9 mouse cellular contexts compared by ENCODE assay signal in the genomic region with DNA sequence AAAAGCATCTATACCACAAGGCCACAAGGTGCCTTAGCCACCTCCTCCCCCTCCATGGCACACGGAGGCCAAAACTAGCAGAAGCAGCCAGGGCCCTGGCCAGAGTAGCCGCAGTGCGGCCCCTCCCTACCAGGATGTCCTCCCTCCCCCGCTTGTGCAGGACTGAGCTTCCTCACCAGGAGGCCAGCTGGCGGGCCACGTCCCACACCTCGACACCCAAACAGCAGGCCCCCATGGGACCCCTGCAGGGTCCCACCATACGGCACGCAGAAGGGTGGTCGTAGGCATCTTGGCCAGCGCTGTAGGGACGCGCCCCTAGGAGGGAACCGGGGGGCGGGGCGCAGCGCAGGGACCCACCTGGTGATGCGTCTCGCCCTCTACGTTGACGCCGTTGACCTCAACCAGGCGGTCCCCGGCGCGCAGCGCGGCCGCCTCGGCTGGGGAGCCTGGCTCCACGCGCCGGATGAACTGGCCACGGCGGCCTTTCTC. TPM values are rescaled to one million over a fixed set of nuclear protein-coding genes. Genes with fewer than 3 reads are reported as not detected.
A peak's percentile ranks its signal among the peaks of the same experiment; 100 is the strongest.
DNase-seq lines count a peak whose midpoint lies in the region; ATAC-seq and TF ChIP-seq lines count a peak whose summit lies in the region.
"Had no signal": no experiment of that assay in that cellular context is flagged by ENCODE, and none has a peak within 500 bp of the region (broad histone marks: within the 10 kb centered on the region; RNA-seq: fewer than 3 reads in every experiment).

No protein-coding gene starts in this region.

- peaks cover 28% of the 10 kb centered on the region for H3K27me3 ChIP-seq in CH12.LX (replicated peaks)
- peaks cover 32% of the 10 kb centered on the region for H3K27me3 ChIP-seq in limb, embryonic 10.5 days (ENCODE audit: low read depth, poor library complexity, severe bottlenecking)
- peaks cover 10% of the 10 kb centered on the region; the same call in 1 of the 2 replicates for H3K27me3 ChIP-seq in midbrain, embryonic 11.5 days (ENCODE audit: control insufficient read depth, insufficient read depth, low read length)

- TF ChIP-seq POLR2A in CH12.LX (IDR thresholded peaks at IDR 0.05; ENCODE audit: low read depth, low read length) = no peak

- in situ Hi-C loops in CH12.LX (cut with MboI; ENCODE audit: low pct_ligation_motif_present, low pct_unique_long_range_greater_than_20kb, low sequenced_read_pairs) = loop anchor here (5.0 kb wide), 1 partner anchor 52 kb away; no protein-coding TSS in a partner anchor

- TF ChIP-seq CTCF in CH12.LX (conservative IDR thresholded peaks at IDR 0.05 in 1 of 2, IDR thresholded peaks at IDR 0.05 in 1 of 2; ENCODE audit: low read depth in 2 of 2, low read length in 2 of 2) = no peak

- peak overlapping the region; percentile 39 to 68 (median 44) for H3K4me3 ChIP-seq in CH12.LX (replicated peaks in 1 of 3; ENCODE audit: low read depth in 2 of 3, low read length in 2 of 3, poor library complexity in 1 of 3)
- H3K4me3 ChIP-seq in limb, embryonic 10.5 days = peak overlapping the region; percentile 90
- H3K4me3 ChIP-seq in midbrain, embryonic 11.5 days (ENCODE audit: low read depth, low read length) = peak overlapping the region; percentile 47

- H3K9me3 ChIP-seq in CH12.LX (replicated peaks; ENCODE audit: low read length) = no peaks in the 10 kb centered on the region
- no peaks in the 10 kb centered on the region for H3K9me3 ChIP-seq in limb, embryonic 10.5 days (replicated peaks)
- H3K9me3 ChIP-seq in midbrain, embryonic 11.5 days (ENCODE audit: control insufficient read depth, low read length) = no peaks in the 10 kb centered on the region

- peaks cover 12 to 33% of the 10 kb centered on the region in 2 experiments for H3K4me1 ChIP-seq in CH12.LX (ENCODE audit: control insufficient read depth in 1 of 2, insufficient read depth in 2 of 2)
- peaks cover 57% of the 10 kb centered on the region for H3K4me1 ChIP-seq in limb, embryonic 10.5 days
- peaks cover 9% of the 10 kb centered on the region for H3K4me1 ChIP-seq in midbrain, embryonic 11.5 days (ENCODE audit: control insufficient read depth, insufficient read depth, low read length)

- ATAC-seq in common myeloid progenitor, adult 5-6 weeks (replicated peaks; ENCODE audit: low read depth, poor library complexity, severe bottlenecking) = peak; percentile 16; the same call in 1 of the 2 replicates
- peak; percentile 60 for ATAC-seq in midbrain, embryonic 11.5 days (ENCODE audit: low FRiP score)

- H3K27ac ChIP-seq in CH12.LX (ENCODE audit: insufficient read depth, low read depth) = no peak overlapping the region
- peak overlapping the region; percentile 90 for H3K27ac ChIP-seq in limb, embryonic 10.5 days
- no peak overlapping the region for H3K27ac ChIP-seq in midbrain, embryonic 11.5 days (ENCODE audit: low read depth, low read length)

- no peaks in the 10 kb centered on the region for H3K36me3 ChIP-seq in CH12.LX (replicated peaks in 1 of 2; ENCODE audit: control insufficient read depth in 1 of 2, insufficient read depth in 1 of 2, low read length in 1 of 2)
- peaks cover 21% of the 10 kb centered on the region; the same call in 1 of the 2 replicates for H3K36me3 ChIP-seq in limb, embryonic 10.5 days
- no peaks in the 10 kb centered on the region for H3K36me3 ChIP-seq in midbrain, embryonic 11.5 days (ENCODE audit: control insufficient read depth, insufficient read depth, low read length)

- WGBS in limb, embryonic 10.5 days = 2% methylated on average over 35 of the region's 35 CpGs
- 2% methylated on average over 34 of the region's 35 CpGs for WGBS in midbrain, embryonic 11.5 days

- H3K79me2 ChIP-seq in CH12.LX (replicated peaks; ENCODE audit: control insufficient read depth, extremely low read depth, insufficient read depth, poor library complexity, severe bottlenecking) = no peaks in the 10 kb centered on the region

- peak overlapping the region; percentile 67 for H3K4me2 ChIP-seq in CH12.LX (ENCODE audit: insufficient read depth, low read depth, poor library complexity, severe bottlenecking)
- peak overlapping the region; percentile 98 for H3K4me2 ChIP-seq in midbrain, embryonic 11.5 days

- H3K9ac ChIP-seq in CH12.LX (ENCODE audit: insufficient read depth, low read depth) = peak overlapping the region; percentile 10; the same call in 1 of the 2 replicates
- H3K9ac ChIP-seq in midbrain, embryonic 11.5 days (ENCODE audit: low read length) = peak overlapping the region; percentile 70

- DNase-seq in adrenal gland, adult 18-20 months (ENCODE audit: low spot score in 2 of 2) = peak; percentile 38 to 56
- no peak for DNase-seq in adrenal gland, postnatal 4 days (ENCODE audit: low spot score in 2 of 2)
- no peak for DNase-seq in CH12.LX (ENCODE audit: extremely low read depth)
- DNase-seq in heart, postnatal 10 days = peak; percentile 71
- DNase-seq in limb, embryonic 10.5 days (ENCODE audit: low spot score) = no peak
- no peak for DNase-seq in midbrain, embryonic 11.5 days (ENCODE audit: low spot score, missing footprints)
- no peak for DNase-seq in frontal cortex, postnatal 36 days (ENCODE audit: low spot score in 2 of 2)

- intact Hi-C loops in heart, postnatal 10 days (cut with DNase I) = loop anchor here (2.0 to 5.0 kb wide), 3 partner anchors 17 to 52 kb away; partner anchors contain the start of genes Nthl1 and Tsc2

- dilution Hi-C loops in CH12.LX (cut with MboI; ENCODE audit: extremely low pct_ligation_motif_present, extremely low pct_unique_long_range_greater_than_20kb, low sequenced_read_pairs) = no loop called here

- no peak for TF ChIP-seq RAD21 in CH12.LX (IDR thresholded peaks at IDR 0.05; ENCODE audit: low read depth, low read length)

- no peak for TF ChIP-seq EP300 in CH12.LX (IDR thresholded peaks at IDR 0.05; ENCODE audit: low read length)

TF ChIP-seq in CH12.LX, 34 proteins besides CTCF, POLR2A, EP300 and RAD21:
- TF ChIP-seq UBTF (IDR thresholded peaks at IDR 0.05; ENCODE audit: low read depth, low read length) = no peak
- TF ChIP-seq ZNF384 (IDR thresholded peaks at IDR 0.05; ENCODE audit: low read depth, low read length) = no peak
- no peak for TF ChIP-seq RCOR1 (conservative IDR thresholded peaks at IDR 0.05; ENCODE audit: low read depth, low read length)
- no peak for TF ChIP-seq JUN (IDR thresholded peaks at IDR 0.05; ENCODE audit: insufficient read depth, low read depth, low read length)
- no peak for TF ChIP-seq MEF2A (IDR thresholded peaks at IDR 0.05; ENCODE audit: borderline replicate concordance, low read depth, low read length)
- TF ChIP-seq ELF1 (IDR thresholded peaks at IDR 0.05; ENCODE audit: low read depth, low read length) = no peak
- no peak for TF ChIP-seq PAX5 (IDR thresholded peaks at IDR 0.05; ENCODE audit: low read length)
- no peak for TF ChIP-seq SIN3A (IDR thresholded peaks at IDR 0.05; ENCODE audit: low read length)
- TF ChIP-seq TCF12 (IDR thresholded peaks at IDR 0.05; ENCODE audit: low read depth, low read length) = no peak

RNA-seq across cellular contexts. Expression of gene Slc9a3r2, which starts 0.5 kb away (rescaled TPM):
- total RNA-seq in adrenal gland, adult 18-20 months (2021) = 10 to 100 TPM; 62.0 to 90.2 TPM
- 10 to 100 TPM; 62.2 to 64.2 TPM for total RNA-seq in adrenal gland, postnatal 4 days (2021)
- total RNA-seq in CH12.LX (2012; rRNA removed) (4.4 and 5.5 TPM in 2 replicates), CH12.LX (2014; rRNA removed) (1.8 and 2.1 TPM in 2 replicates)
- polyA plus RNA-seq in CH12.LX (2012; ENCODE audit: insufficient read length, low read depth) = 4.8 and 5.1 TPM in 2 replicates
- total RNA-seq in common myeloid progenitor, adult 5-6 weeks (2017) = 1.3 and 1.4 TPM in 2 replicates
- 100 to 1,000 TPM; 108 to 133 TPM for total RNA-seq in heart, postnatal 10 days (2021)
- polyA plus RNA-seq in limb, embryonic 10.5 days (2016; fragmentation: Nextera tagmentation; extraction: Ambion mirVana) = 47.2 and 57.1 TPM in 2 replicates
- polyA plus RNA-seq in midbrain, embryonic 11.5 days (2014; fragmentation: Nextera tagmentation; extraction: Ambion mirVana) = 36.1 and 36.4 TPM in 2 replicates

RNA-seq across cellular contexts. Expression of gene Npw, which starts 8.6 kb away (rescaled TPM):
- total RNA-seq in adrenal gland, adult 18-20 months (2021) = not detected
- not detected for total RNA-seq in adrenal gland, postnatal 4 days (2021)
- not detected in 2 replicates for total RNA-seq in CH12.LX (2012; rRNA removed)
- total RNA-seq in CH12.LX (2014; rRNA removed) = not detected in 2 replicates
- not detected in 2 replicates for polyA plus RNA-seq in CH12.LX (2012; ENCODE audit: insufficient read length, low read depth)
- 0.27 and 1.4 TPM in 2 replicates for total RNA-seq in common myeloid progenitor, adult 5-6 weeks (2017)
- total RNA-seq in heart, postnatal 10 days (2021) = not detected
- 0.88 and 1.1 TPM in 2 replicates for polyA plus RNA-seq in limb, embryonic 10.5 days (2016; fragmentation: Nextera tagmentation; extraction: Ambion mirVana)
- polyA plus RNA-seq in midbrain, embryonic 11.5 days (2014; fragmentation: Nextera tagmentation; extraction: Ambion mirVana) = not detected in 2 replicates
- polyA plus RNA-seq: gonadal fat pad, adult 2 months had no signal

RNA-seq across cellular contexts. Expression of gene Nthl1, which starts 17.1 kb away (rescaled TPM):
- total RNA-seq in adrenal gland, adult 18-20 months (2021) = 1 to 10 TPM; 7.3 to 8.0 TPM
- 10 to 100 TPM; 13.3 to 13.8 TPM for total RNA-seq in adrenal gland, postnatal 4 days (2021)
- 21.9 and 24.0 TPM in 2 replicates for total RNA-seq in CH12.LX (2012; rRNA removed)
- total RNA-seq in CH12.LX (2014; rRNA removed) = 20.1 TPM in 2 replicates
- polyA plus RNA-seq in CH12.LX (2012; ENCODE audit: insufficient read length, low read depth) = 20.4 and 25.7 TPM in 2 replicates
- 18.0 and 25.1 TPM in 2 replicates for total RNA-seq in common myeloid progenitor, adult 5-6 weeks (2017)
- 1 to 10 TPM; 3.2 to 3.4 TPM for total RNA-seq in heart, postnatal 10 days (2021)
- polyA plus RNA-seq in limb, embryonic 10.5 days (2016; fragmentation: Nextera tagmentation; extraction: Ambion mirVana) = 27.5 and 31.2 TPM in 2 replicates
- 14.4 and 18.4 TPM in 2 replicates for polyA plus RNA-seq in midbrain, embryonic 11.5 days (2014; fragmentation: Nextera tagmentation; extraction: Ambion mirVana)

RNA-seq across cellular contexts. Expression of gene Tsc2, which starts 17.2 kb away (rescaled TPM):
- 100 to 1,000 TPM in 1 of 2 experiments, 10 to 100 TPM in 1; 93.3 to 111 TPM for total RNA-seq in adrenal gland, adult 18-20 months (2021)
- total RNA-seq in adrenal gland, postnatal 4 days (2021) = 100 to 1,000 TPM; 110 to 119 TPM
- 35.2 and 35.4 TPM in 2 replicates for total RNA-seq in CH12.LX (2012; rRNA removed)
- 7.8 and 9.1 TPM in 2 replicates for total RNA-seq in CH12.LX (2014; rRNA removed)
- polyA plus RNA-seq in CH12.LX (2012; ENCODE audit: insufficient read length, low read depth) = 54.4 and 69.8 TPM in 2 replicates
- 39.0 and 52.2 TPM in 2 replicates for total RNA-seq in common myeloid progenitor, adult 5-6 weeks (2017)
- total RNA-seq in heart, postnatal 10 days (2021) = 10 to 100 TPM; 86.0 to 95.6 TPM
- polyA plus RNA-seq in limb, embryonic 10.5 days (2016; fragmentation: Nextera tagmentation; extraction: Ambion mirVana) = 63.2 and 79.5 TPM in 2 replicates
- polyA plus RNA-seq in midbrain, embryonic 11.5 days (2014; fragmentation: Nextera tagmentation; extraction: Ambion mirVana) = 50.6 and 57.6 TPM in 2 replicates

RNA-seq across cellular contexts. Expression of gene Zfp598, which starts 19.9 kb away (rescaled TPM):
- 10 to 100 TPM; 50.0 to 55.7 TPM for total RNA-seq in adrenal gland, adult 18-20 months (2021)
- total RNA-seq in adrenal gland, postnatal 4 days (2021) = 10 to 100 TPM; 47.5 to 48.9 TPM
- 27.9 and 31.8 TPM in 2 replicates for total RNA-seq in CH12.LX (2012; rRNA removed)
- total RNA-seq in CH12.LX (2014; rRNA removed) = 22.1 and 23.4 TPM in 2 replicates
- 43.5 and 54.0 TPM in 2 replicates for polyA plus RNA-seq in CH12.LX (2012; ENCODE audit: insufficient read length, low read depth)
- 20.0 and 25.4 TPM in 2 replicates for total RNA-seq in common myeloid progenitor, adult 5-6 weeks (2017)
- 10 to 100 TPM; 25.1 to 25.4 TPM for total RNA-seq in heart, postnatal 10 days (2021)
- 34.5 and 36.7 TPM in 2 replicates for polyA plus RNA-seq in limb, embryonic 10.5 days (2016; fragmentation: Nextera tagmentation; extraction: Ambion mirVana)
- polyA plus RNA-seq in midbrain, embryonic 11.5 days (2014; fragmentation: Nextera tagmentation; extraction: Ambion mirVana) = 23.5 and 24.9 TPM in 2 replicates

Comparison
In these comparisons a context has a peak if more than half of its experiments do, and no peak if none do; other contexts are left out.
1. DNase-seq: peak in adrenal gland, adult 18-20 months (2 of 2) and heart, postnatal 10 days (2 of 2); none in adrenal gland, postnatal 4 days (0 of 2), CH12.LX (single experiment), limb, embryonic 10.5 days (single experiment), midbrain, embryonic 11.5 days (single experiment) and frontal cortex, postnatal 36 days (0 of 2).
2. RNA of gene Slc9a3r2, which starts 0.5 kb away (total RNA-seq): 108 to 133 TPM in heart, postnatal 10 days, 62.0 to 90.2 TPM in adrenal gland, adult 18-20 months and 62.2 to 64.2 TPM in adrenal gland, postnatal 4 days; 1.8 to 5.5 TPM in CH12.LX and 1.3 to 1.4 TPM in common myeloid progenitor, adult 5-6 weeks; every median in the first group is over 4 times any median in the second.
3. Peak in every context shown above with its lines, with median percentiles within 50 percentile points of each other: H3K4me3 ChIP-seq.